In the genomic region with DNA sequence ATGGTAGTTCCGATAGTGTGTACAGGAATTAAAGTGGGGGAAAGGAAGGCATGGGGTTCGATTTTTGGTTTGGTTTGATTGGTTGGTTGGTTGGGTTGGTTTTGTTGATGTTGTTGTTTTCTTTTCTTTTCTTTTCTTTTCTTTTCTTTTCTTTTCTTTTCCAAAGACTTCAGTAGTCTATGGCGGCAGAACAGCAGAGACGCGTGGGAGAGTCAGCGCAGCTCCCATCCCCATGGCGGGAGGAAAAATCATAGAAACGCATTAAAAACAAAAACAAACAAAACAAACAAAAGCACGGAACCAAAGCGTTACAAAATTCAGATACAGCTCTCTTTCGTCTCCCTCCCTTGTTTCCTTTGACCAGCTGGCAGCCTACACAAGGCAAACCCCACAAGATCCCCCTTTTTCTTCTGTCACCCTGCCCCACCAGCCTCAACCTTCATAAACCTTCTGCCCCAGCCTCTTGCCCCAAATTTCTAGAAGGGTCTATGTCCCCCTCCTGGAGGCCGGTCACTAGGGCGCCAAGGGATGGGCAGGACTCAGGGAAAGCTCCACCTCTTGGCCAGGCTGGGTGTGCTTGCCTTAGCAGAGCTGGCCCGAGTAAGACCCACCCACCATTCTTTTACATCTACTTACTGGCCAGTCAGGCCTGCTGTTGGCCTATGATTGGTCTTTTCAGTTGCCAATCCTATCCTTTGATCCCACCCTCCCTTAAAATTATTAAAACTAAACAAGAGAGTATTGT, we compare ENCODE assay signal across 8 mouse cellular contexts. TPM values are rescaled to one million over a fixed set of nuclear protein-coding genes. Genes with fewer than 3 reads are reported as not detected.
A peak's percentile ranks its signal among the peaks of the same experiment; 100 is the strongest.
DNase-seq lines count a peak whose midpoint lies in the region; ATAC-seq and TF ChIP-seq lines count a peak whose summit lies in the region.

No protein-coding gene starts in this region.

- H3K9ac ChIP-seq in ES-E14 (ENCODE audit: insufficient read depth, low read depth, low read length, poor library complexity, severe bottlenecking) = no peak overlapping the region
- H3K9ac ChIP-seq in forebrain, embryonic 12.5 days = peak overlapping the region; percentile 50; the same call in 1 of the 2 replicates
- H3K9ac ChIP-seq in heart, postnatal 0 days (replicated peaks; ENCODE audit: low read depth, low read length) = peak overlapping the region; percentile 33; the same call in 1 of the 2 replicates
- H3K9ac ChIP-seq in liver, embryonic 16.5 days (ENCODE audit: low read depth, low read length) = peak overlapping the region; percentile 53
- H3K9ac ChIP-seq in neural tube, embryonic 12.5 days = no peak overlapping the region

- no peaks in the 10 kb centered on the region for H3K9me3 ChIP-seq in ES-E14 (ENCODE audit: control insufficient read depth, insufficient read depth, low read depth, low read length)
- no peaks in the 10 kb centered on the region for H3K9me3 ChIP-seq in forebrain, embryonic 12.5 days
- H3K9me3 ChIP-seq in heart, postnatal 0 days (replicated peaks; ENCODE audit: control insufficient read depth, low read length) = no peaks in the 10 kb centered on the region
- H3K9me3 ChIP-seq in liver, embryonic 16.5 days (replicated peaks; ENCODE audit: control insufficient read depth, low read length) = no peaks in the 10 kb centered on the region
- no peaks in the 10 kb centered on the region for H3K9me3 ChIP-seq in neural tube, embryonic 12.5 days

- in situ Hi-C loops in ES-E14 (cut with MboI; ENCODE audit: low sequenced_read_pairs in 2 of 2, unreplicated experiment in 2 of 2) = no loop called here

- DNase-seq in ES-E14 (ENCODE audit: low read depth, low spot score) = no peak
- DNase-seq in c-Kit-positive CD71-positive TER-119-positive erythroid progenitor cells, embryonic 14.5 days (ENCODE audit: low spot score) = peak; percentile 61
- peak; percentile 86 for DNase-seq in heart, postnatal 0 days (ENCODE audit: low spot score)
- peak; percentile 69 to 86 for DNase-seq in kidney, postnatal 4 days
- peak; percentile 32 for DNase-seq in telencephalon, adult 2 months (ENCODE audit: low read depth, low spot score)

- H3K27ac ChIP-seq in ES-E14 (ENCODE audit: insufficient read depth, low read depth, low read length, poor library complexity, severe bottlenecking) = no peak overlapping the region
- H3K27ac ChIP-seq in forebrain, embryonic 12.5 days = no peak overlapping the region
- H3K27ac ChIP-seq in heart, postnatal 0 days (ENCODE audit: low read depth) = 0 out of 2 replicates have a peak overlapping the region, but pooled peaks have one; percentile 13
- H3K27ac ChIP-seq in liver, embryonic 16.5 days (ENCODE audit: low read length) = peak overlapping the region; percentile 63
- no peak overlapping the region for H3K27ac ChIP-seq in neural tube, embryonic 12.5 days

- WGBS in forebrain, embryonic 12.5 days = 21% methylated on average over 14 of the region's 14 CpGs
- 14% methylated on average over 14 of the region's 14 CpGs for WGBS in heart, postnatal 0 days
- WGBS in liver, embryonic 16.5 days (ENCODE audit: insufficient replicate concordance) = 14% methylated on average over 14 of the region's 14 CpGs
- WGBS in neural tube, embryonic 12.5 days = 14% methylated on average over 14 of the region's 14 CpGs

- H3K27me3 ChIP-seq in forebrain, embryonic 12.5 days = no peaks in the 10 kb centered on the region
- H3K27me3 ChIP-seq in heart, postnatal 0 days (ENCODE audit: control insufficient read depth, insufficient read depth, low read length) = no peaks in the 10 kb centered on the region
- no peaks in the 10 kb centered on the region; the same call in 1 of the 2 replicates for H3K27me3 ChIP-seq in liver, embryonic 16.5 days (ENCODE audit: control insufficient read depth, insufficient read depth, low read depth, low read length)
- no peaks in the 10 kb centered on the region for H3K27me3 ChIP-seq in neural tube, embryonic 12.5 days (replicated peaks)

- peak; percentile 93 for ATAC-seq in forebrain, embryonic 12.5 days (ENCODE audit: low FRiP score)
- ATAC-seq in heart, postnatal 0 days (ENCODE audit: insufficient read depth, low read depth) = peak; percentile 95
- peak; percentile 85 for ATAC-seq in liver, embryonic 16.5 days (ENCODE audit: low read depth)
- peak; percentile 93 for ATAC-seq in neural tube, embryonic 12.5 days (ENCODE audit: low FRiP score, low read depth)

- H3K4me2 ChIP-seq in forebrain, embryonic 12.5 days = peak overlapping the region; percentile 53
- H3K4me2 ChIP-seq in heart, postnatal 0 days (ENCODE audit: low read depth, low read length) = peak overlapping the region; percentile 78
- H3K4me2 ChIP-seq in liver, embryonic 16.5 days (ENCODE audit: low read depth, low read length) = peak overlapping the region; percentile 78
- H3K4me2 ChIP-seq in neural tube, embryonic 12.5 days (replicated peaks) = peak overlapping the region; percentile 59

- TF ChIP-seq EP300 in heart, postnatal 0 days (IDR thresholded peaks at IDR 0.05; ENCODE audit: low read depth) = no peak

- no peaks in the 10 kb centered on the region for H3K4me1 ChIP-seq in ES-E14 (ENCODE audit: control insufficient read depth in 2 of 2, insufficient read depth in 2 of 2, low read length in 2 of 2, poor library complexity in 1 of 2)
- peaks cover 7% of the 10 kb centered on the region; the same call in 1 of the 2 replicates for H3K4me1 ChIP-seq in forebrain, embryonic 12.5 days
- H3K4me1 ChIP-seq in heart, postnatal 0 days (ENCODE audit: control insufficient read depth, insufficient read depth) = no peaks in the 10 kb centered on the region
- H3K4me1 ChIP-seq in liver, embryonic 16.5 days (ENCODE audit: control insufficient read depth, low read depth, low read length) = no peaks in the 10 kb centered on the region
- H3K4me1 ChIP-seq in neural tube, embryonic 12.5 days = no peaks in the 10 kb centered on the region

- peak; percentile 16; the same call in 1 of the 2 replicates for TF ChIP-seq CTCF in heart, postnatal 0 days (IDR thresholded peaks at IDR 0.05; ENCODE audit: low read depth)

- H3K36me3 ChIP-seq in ES-E14 (ENCODE audit: control insufficient read depth, insufficient read depth, low read length, poor library complexity, severe bottlenecking) = no peaks in the 10 kb centered on the region
- H3K36me3 ChIP-seq in forebrain, embryonic 12.5 days (replicated peaks) = no peaks in the 10 kb centered on the region
- H3K36me3 ChIP-seq in heart, postnatal 0 days (replicated peaks; ENCODE audit: control insufficient read depth, insufficient read depth, low read length) = no peaks in the 10 kb centered on the region
- H3K36me3 ChIP-seq in liver, embryonic 16.5 days (ENCODE audit: control insufficient read depth, insufficient read depth) = no peaks in the 10 kb centered on the region
- no peaks in the 10 kb centered on the region for H3K36me3 ChIP-seq in neural tube, embryonic 12.5 days

- peak overlapping the region; percentile 68 to 80 for H3K4me3 ChIP-seq in ES-E14 (ENCODE audit: insufficient read depth in 1 of 2, low read depth in 1 of 2, low read length in 2 of 2, poor library complexity in 1 of 2, severe bottlenecking in 1 of 2)
- peak overlapping the region; percentile 48 for H3K4me3 ChIP-seq in forebrain, embryonic 12.5 days (replicated peaks)
- peak overlapping the region; percentile 55 for H3K4me3 ChIP-seq in heart, postnatal 0 days (ENCODE audit: low read depth, low read length)
- H3K4me3 ChIP-seq in liver, embryonic 16.5 days (ENCODE audit: low read depth, low read length) = peak overlapping the region; percentile 60
- peak overlapping the region; percentile 46 for H3K4me3 ChIP-seq in neural tube, embryonic 12.5 days

TF ChIP-seq in ES-E14, 5 proteins besides CTCF, POLR2A, EP300 and RAD21:
- peak; percentile 62 for TF ChIP-seq CHD2 (IDR thresholded peaks at IDR 0.05; ENCODE audit: low read depth, low read length)
- TF ChIP-seq ZC3H11A (IDR thresholded peaks at IDR 0.05; ENCODE audit: borderline replicate concordance, low read depth, low read length) = no peak

RNA-seq across cellular contexts. Expression of a gene that starts 0.6 kb away (rescaled TPM):
- 6.9 and 15.4 TPM in 2 replicates for total RNA-seq in ES-E14 (2012; rRNA removed)
- polyA plus RNA-seq in forebrain, embryonic 12.5 days (2016; fragmentation: Nextera tagmentation; extraction: Ambion mirVana) = 15.5 and 18.3 TPM in 2 replicates
- 6.3 and 12.0 TPM in 2 replicates for total RNA-seq in heart, postnatal 0 days (2014; rRNA removed; ENCODE audit: low replicate concordance)
- 2.0 TPM in 2 replicates for polyA plus RNA-seq in heart, postnatal 0 days (2015; fragmentation: Nextera tagmentation; extraction: Ambion mirVana)
- polyA plus RNA-seq in liver, embryonic 16.5 days (2015; fragmentation: Nextera tagmentation; extraction: Ambion mirVana) = 5.8 and 6.0 TPM in 2 replicates
- 16.7 and 19.8 TPM in 2 replicates for polyA plus RNA-seq in neural tube, embryonic 12.5 days (2016; fragmentation: Nextera tagmentation; extraction: Ambion mirVana)

Comparison
In these comparisons a context has a peak if more than half of its experiments do, and no peak if none do; other contexts are left out.
1. H3K27ac ChIP-seq: peak in heart, postnatal 0 days (single experiment) and liver, embryonic 16.5 days (single experiment); none in ES-E14 (single experiment), forebrain, embryonic 12.5 days (single experiment) and neural tube, embryonic 12.5 days (single experiment).
2. H3K9ac ChIP-seq: peak in forebrain, embryonic 12.5 days (single experiment), heart, postnatal 0 days (single experiment) and liver, embryonic 16.5 days (single experiment); none in ES-E14 (single experiment) and neural tube, embryonic 12.5 days (single experiment).
3. Peak in every context shown above with its lines, with median percentiles within 50 percentile points of each other: H3K4me3 ChIP-seq, ATAC-seq and H3K4me2 ChIP-seq.